Mouse (Mus musculus) mouse trophoblast stem cell (cell line): Measurements from ENCODE around the gene Sh3bgrl3.
"Not testable (repeated sequence)": the region's sequence is repeated elsewhere in the genome, so short reads cannot be mapped to it uniquely, and the experiment has no call there.

Experiments
- in situ Hi-C, 2 experiments: fragments of 300-500 bp; cut with MseI, MboI; formaldehyde crosslinking; loops; 2 replicates in 1 of 2; 3 replicates in 1 of 2; pipeline ENCODE4 v1.15.1; 2025

Gene Sh3bgrl3

GRCm38 (mm10) chr4:134128221-134128982, at the start of gene Sh3bgrl3:
Sh3bgrl3 (minus strand) TSS chr4:134128789.
- in situ Hi-C loops = loop anchor here in 1 of 2 experiments (5.0 kb wide), 1 partner anchor 36 kb away; no protein-coding TSS in a partner anchor

GRCm38 (mm10) chr4:134172391-134172790, 43.8 kb upstream of the Sh3bgrl3 start:
- in situ Hi-C loops = no loop called here

GRCm38 (mm10) chr4:134166906-134167305, 38.3 kb upstream of the Sh3bgrl3 start:
- in situ Hi-C loops = no loop called here

GRCm38 (mm10) chr4:134165548-134166465, 37.2 kb upstream of the Sh3bgrl3 start:
- in situ Hi-C loops = no loop called here

- in situ Hi-C loops = no loop called here
Observed at GRCm38 (mm10) chr4:134165024-134165423, 36.4 kb upstream of the Sh3bgrl3 start.

GRCm38 (mm10) chr4:134164591-134164990, 36.0 kb upstream of the Sh3bgrl3 start:
- in situ Hi-C loops = no loop called here

GRCm38 (mm10) chr4:134160071-134160470, 31.5 kb upstream of the Sh3bgrl3 start:
- in situ Hi-C loops = not testable (repeated sequence)

GRCm38 (mm10) chr4:134158774-134159173, 30.2 kb upstream of the Sh3bgrl3 start:
- in situ Hi-C loops = no loop called here

- in situ Hi-C loops = no loop called here
Observed at GRCm38 (mm10) chr4:134157558-134157957, 29.0 kb upstream of the Sh3bgrl3 start.

GRCm38 (mm10) chr4:134156744-134157143, 28.2 kb upstream of the Sh3bgrl3 start:
- in situ Hi-C loops = no loop called here

- in situ Hi-C loops = no loop called here
Observed at GRCm38 (mm10) chr4:134155961-134156465, 27.4 kb upstream of the Sh3bgrl3 start.

GRCm38 (mm10) chr4:134155531-134155930, 26.9 kb upstream of the Sh3bgrl3 start:
- in situ Hi-C loops = no loop called here

- in situ Hi-C loops = no loop called here
Observed at GRCm38 (mm10) chr4:134154354-134154753, 25.8 kb upstream of the Sh3bgrl3 start.

- in situ Hi-C loops = no loop called here
Observed at GRCm38 (mm10) chr4:134153656-134154055, 25.1 kb upstream of the Sh3bgrl3 start.

- in situ Hi-C loops = no loop called here
Observed at GRCm38 (mm10) chr4:134152112-134152511, 23.5 kb upstream of the Sh3bgrl3 start.

GRCm38 (mm10) chr4:134149389-134149788, 20.8 kb upstream of the Sh3bgrl3 start:
- in situ Hi-C loops = no loop called here

- in situ Hi-C loops = not testable (repeated sequence)
Observed at GRCm38 (mm10) chr4:134144297-134144696, 15.7 kb upstream of the Sh3bgrl3 start.

GRCm38 (mm10) chr4:134138857-134139256, 10.3 kb upstream of the Sh3bgrl3 start:
- in situ Hi-C loops = no loop called here

- in situ Hi-C loops = no loop called here
Observed at GRCm38 (mm10) chr4:134136280-134136926, 7.8 kb upstream of the Sh3bgrl3 start.

GRCm38 (mm10) chr4:134132519-134133095, 4.0 kb upstream of the Sh3bgrl3 start:
- in situ Hi-C loops = loop anchor here in 1 of 2 experiments (5.0 kb wide), 1 partner anchor 40 kb away; no protein-coding TSS in a partner anchor

- in situ Hi-C loops = loop anchor here in 1 of 2 experiments (5.0 kb wide), 1 partner anchor 40 kb away; no protein-coding TSS in a partner anchor
Observed at GRCm38 (mm10) chr4:134132117-134132516, 3.5 kb upstream of the Sh3bgrl3 start.
